1 mouse cellular context compared by ENCODE assay signal in genomic region chr2:36214023-36214422, GRCm38 (mm10).
TF ChIP-seq lines count a peak whose summit lies in the region.

No protein-coding gene starts in this region.

TF ChIP-seq in CH12.LX, 34 proteins besides CTCF, POLR2A, EP300 and RAD21 (continued from another document):
- TF ChIP-seq MYC (IDR thresholded peaks at IDR 0.05; ENCODE audit: low read depth, low read length) (no peak), MXI1 (IDR thresholded peaks at IDR 0.05; ENCODE audit: low read depth, low read length) (peak; percentile 62; the same call in 1 of the 2 replicates), GABPA (IDR thresholded peaks at IDR 0.05; ENCODE audit: insufficient replicate concordance, low read depth, low read length) (no peak), ELF1 (IDR thresholded peaks at IDR 0.05; ENCODE audit: low read depth, low read length) (no peak), USF1 (IDR thresholded peaks at IDR 0.05; ENCODE audit: low read depth, low read length) (peak; percentile 82), TCF12 (IDR thresholded peaks at IDR 0.05; ENCODE audit: low read depth, low read length) (no peak), NRF1 (IDR thresholded peaks at IDR 0.05; ENCODE audit: low read depth, low read length) (no peak), KAT2A (IDR thresholded peaks at IDR 0.05; ENCODE audit: insufficient replicate concordance, low read length) (no peak), IRF4 (IDR thresholded peaks at IDR 0.05; ENCODE audit: low read depth, low read length) (no peak), PAX5 (IDR thresholded peaks at IDR 0.05; ENCODE audit: low read length) (no peak), USF2 (conservative IDR thresholded peaks at IDR 0.05; ENCODE audit: low read depth, low read length) (peak; percentile 77), ETS1 (conservative IDR thresholded peaks at IDR 0.05; ENCODE audit: low read depth, low read length) (no peak), RCOR1 (conservative IDR thresholded peaks at IDR 0.05; ENCODE audit: low read depth, low read length) (no peak), HCFC1 (IDR thresholded peaks at IDR 0.05; ENCODE audit: low read depth, low read length) (no peak), TBP (conservative IDR thresholded peaks at IDR 0.05; ENCODE audit: low read depth, low read length) (no peak), SIN3A (IDR thresholded peaks at IDR 0.05; ENCODE audit: low read length) (no peak), MEF2A (IDR thresholded peaks at IDR 0.05; ENCODE audit: borderline replicate concordance, low read depth, low read length) (0 out of 2 replicates have a peak, but pooled peaks have one; percentile 16), E2F4 (IDR thresholded peaks at IDR 0.05; ENCODE audit: insufficient replicate concordance, low read depth, low read length) (no peak), JUND (conservative IDR thresholded peaks at IDR 0.05; ENCODE audit: low read depth, low read length) (no peak), CHD1 (IDR thresholded peaks at IDR 0.05; ENCODE audit: low read depth, low read length) (no peak), ZKSCAN1 (IDR thresholded peaks at IDR 0.05; ENCODE audit: borderline replicate concordance, low read depth, low read length) (no peak), CHD2 (IDR thresholded peaks at IDR 0.05; ENCODE audit: low read length) (no peak), MAZ (IDR thresholded peaks at IDR 0.05; ENCODE audit: low read depth, low read length) (no peak), UBTF (IDR thresholded peaks at IDR 0.05; ENCODE audit: low read depth, low read length) (no peak), ZMIZ1 (IDR thresholded peaks at IDR 0.05; ENCODE audit: low read depth, low read length) (no peak), ZC3H11A (IDR thresholded peaks at IDR 0.05; ENCODE audit: low read depth, low read length) (peak; percentile 43; the same call in 1 of the 2 replicates), ZNF384 (IDR thresholded peaks at IDR 0.05; ENCODE audit: low read depth, low read length) (no peak), NELFE (IDR thresholded peaks at IDR 0.05; ENCODE audit: low read depth, low read length) (no peak), JUN (IDR thresholded peaks at IDR 0.05; ENCODE audit: insufficient read depth, low read depth, low read length) (no peak), BHLHE40 (IDR thresholded peaks at IDR 0.05; ENCODE audit: low read depth, low read length) (peak; percentile 78), SMC3 (IDR thresholded peaks at IDR 0.05; ENCODE audit: low read depth, low read length) (peak; percentile 90), POLR2AphosphoS2 (IDR thresholded peaks at IDR 0.05; ENCODE audit: low read depth, low read length) (no peak)
